ENCODE assay signal across 9 mouse cellular contexts in the genomic region with DNA sequence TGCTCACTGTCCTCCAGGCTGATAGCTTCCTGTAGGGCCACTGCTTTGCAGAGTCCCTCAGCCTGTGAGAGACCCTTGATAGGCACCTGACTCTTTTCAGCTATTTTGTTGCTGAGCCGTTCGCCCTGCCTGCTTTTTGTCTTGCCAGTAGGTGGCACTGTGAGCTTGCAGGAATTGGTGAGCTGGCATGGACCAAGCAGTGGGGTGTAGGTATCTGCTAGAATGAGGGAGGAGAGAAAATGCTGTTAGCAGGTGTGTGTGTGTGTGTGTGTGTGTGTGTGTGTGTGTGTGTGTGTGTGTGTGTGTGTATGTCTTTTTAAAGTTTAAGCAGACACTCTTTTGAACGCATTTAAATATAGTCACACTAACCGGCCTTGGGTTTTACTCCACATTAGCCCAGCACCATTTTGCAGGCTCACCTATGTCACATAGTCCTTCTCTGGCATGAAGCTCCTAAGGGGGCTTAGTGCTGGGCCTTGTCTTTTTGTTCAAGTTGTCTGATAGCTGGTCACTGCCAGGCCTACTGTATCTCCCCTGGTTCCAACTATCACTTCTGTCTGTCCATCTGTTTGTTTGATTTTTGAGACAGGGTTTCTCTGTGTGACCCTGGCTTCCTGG. TPM values are rescaled to one million over a fixed set of nuclear protein-coding genes. Genes with fewer than 3 reads are reported as not detected.
DNase-seq lines count a peak whose midpoint lies in the region; ATAC-seq and TF ChIP-seq lines count a peak whose summit lies in the region.
"Had no signal": no experiment of that assay in that cellular context is flagged by ENCODE, and none has a peak within 500 bp of the region (broad histone marks: within the 10 kb centered on the region; RNA-seq: fewer than 3 reads in every experiment).

No protein-coding gene starts in this region.

- H3K4me3 ChIP-seq in kidney, embryonic 15.5 days (replicated peaks): no peak overlapping the region
- H3K4me3 ChIP-seq in limb, embryonic 14.5 days (replicated peaks; ENCODE audit: low read length): no peak overlapping the region
- H3K4me3 ChIP-seq in neural tube, embryonic 11.5 days (ENCODE audit: low read depth, low read length): no peak overlapping the region
- no peak overlapping the region for H3K4me3 ChIP-seq in stomach, embryonic 14.5 days (ENCODE audit: low read depth, low read length)
- H3K4me3 ChIP-seq: embryonic facial prominence, embryonic 12.5 days had no signal

- no peaks in the 10 kb centered on the region for H3K36me3 ChIP-seq in kidney, embryonic 15.5 days
- H3K36me3 ChIP-seq in limb, embryonic 14.5 days (ENCODE audit: control insufficient read depth, insufficient read depth, low read length): no peaks in the 10 kb centered on the region
- no peaks in the 10 kb centered on the region for H3K36me3 ChIP-seq in neural tube, embryonic 11.5 days (ENCODE audit: control insufficient read depth, insufficient read depth, low read length)
- H3K36me3 ChIP-seq in stomach, embryonic 14.5 days (ENCODE audit: control insufficient read depth, insufficient read depth, low read length): no peaks in the 10 kb centered on the region
- H3K36me3 ChIP-seq: embryonic facial prominence, embryonic 12.5 days had no signal

- no peak overlapping the region for H3K27ac ChIP-seq in kidney, embryonic 15.5 days
- no peak overlapping the region for H3K27ac ChIP-seq in limb, embryonic 14.5 days (replicated peaks; ENCODE audit: low read depth, low read length)
- no peak overlapping the region for H3K27ac ChIP-seq in neural tube, embryonic 11.5 days (ENCODE audit: low read depth, low read length)
- H3K27ac ChIP-seq in stomach, embryonic 14.5 days (ENCODE audit: low read length): no peak overlapping the region
- H3K27ac ChIP-seq: embryonic facial prominence, embryonic 12.5 days had no signal

- H3K9ac ChIP-seq in kidney, embryonic 15.5 days: no peak overlapping the region
- H3K9ac ChIP-seq in limb, embryonic 14.5 days (ENCODE audit: low read depth, low read length, severe bottlenecking): no peak overlapping the region
- H3K9ac ChIP-seq in neural tube, embryonic 11.5 days (ENCODE audit: low read length): no peak overlapping the region
- H3K9ac ChIP-seq in stomach, embryonic 14.5 days (replicated peaks; ENCODE audit: low read depth, low read length): no peak overlapping the region
- H3K9ac ChIP-seq: embryonic facial prominence, embryonic 12.5 days had no signal

- peak; percentile 18; the same call in 1 of the 2 replicates for TF ChIP-seq POLR2A in limb, embryonic 14.5 days (IDR thresholded peaks at IDR 0.05; ENCODE audit: borderline replicate concordance, extremely low read depth, insufficient read depth, insufficient read length)

- ATAC-seq in kidney, embryonic 15.5 days (replicated peaks; ENCODE audit: low FRiP score): peak; percentile 56
- peak; percentile 82 for ATAC-seq in limb, embryonic 14.5 days (ENCODE audit: low FRiP score, low read depth)
- no peak for ATAC-seq in neural tube, embryonic 11.5 days (ENCODE audit: insufficient read depth, low FRiP score, low TSS enrichment)
- ATAC-seq in stomach, embryonic 14.5 days (ENCODE audit: insufficient number of reproducible peaks, insufficient read depth, low FRiP score, low read depth): peak; percentile 53; the same call in 1 of the 2 replicates

- H3K27me3 ChIP-seq in kidney, embryonic 15.5 days: peaks cover 29% of the 10 kb centered on the region
- H3K27me3 ChIP-seq in limb, embryonic 14.5 days (ENCODE audit: control insufficient read depth, insufficient read depth, low read length): peaks cover 3% of the 10 kb centered on the region; the same call in 1 of the 2 replicates
- no peaks in the 10 kb centered on the region for H3K27me3 ChIP-seq in neural tube, embryonic 11.5 days (ENCODE audit: control insufficient read depth, insufficient read depth, low read length)
- H3K27me3 ChIP-seq in stomach, embryonic 14.5 days (ENCODE audit: control insufficient read depth, insufficient read depth, low read length): no peaks in the 10 kb centered on the region

- H3K4me2 ChIP-seq in kidney, embryonic 15.5 days: no peak overlapping the region
- H3K4me2 ChIP-seq in limb, embryonic 14.5 days (replicated peaks; ENCODE audit: low read depth, low read length, severe bottlenecking): no peak overlapping the region
- no peak overlapping the region for H3K4me2 ChIP-seq in neural tube, embryonic 11.5 days (ENCODE audit: low read depth)
- no peak overlapping the region for H3K4me2 ChIP-seq in stomach, embryonic 14.5 days (replicated peaks; ENCODE audit: low read depth, low read length)
- H3K4me2 ChIP-seq: embryonic facial prominence, embryonic 12.5 days had no signal

- DNase-seq in 416B (ENCODE audit: low read depth): peak; percentile 71
- DNase-seq in adrenal gland, adult 18-20 months (ENCODE audit: low spot score in 2 of 2): peak; percentile 75 to 78
- peak; percentile 86 for DNase-seq in embryo, embryonic 10.5 days (ENCODE audit: low spot score)
- DNase-seq in gastrocnemius, postnatal 4 days (ENCODE audit: low spot score in 2 of 2): peak; percentile 37 to 71
- peak; percentile 44 for DNase-seq in limb, embryonic 14.5 days (ENCODE audit: low spot score)
- peak; percentile 71 for DNase-seq in neural tube, embryonic 11.5 days (ENCODE audit: low spot score)

- no peaks in the 10 kb centered on the region for H3K9me3 ChIP-seq in kidney, embryonic 15.5 days (replicated peaks)
- H3K9me3 ChIP-seq in limb, embryonic 14.5 days (ENCODE audit: control insufficient read depth, low read length): no peaks in the 10 kb centered on the region
- no peaks in the 10 kb centered on the region for H3K9me3 ChIP-seq in neural tube, embryonic 11.5 days (ENCODE audit: control insufficient read depth, low read length)
- no peaks in the 10 kb centered on the region for H3K9me3 ChIP-seq in stomach, embryonic 14.5 days (ENCODE audit: control insufficient read depth, low read depth, low read length)
- H3K9me3 ChIP-seq: embryonic facial prominence, embryonic 12.5 days had no signal

- 0 out of 2 replicates have a peak, but pooled peaks cover 3% of the 10 kb centered on the region for H3K4me1 ChIP-seq in kidney, embryonic 15.5 days
- H3K4me1 ChIP-seq in limb, embryonic 14.5 days (ENCODE audit: control insufficient read depth, insufficient read depth, low read length): no peaks in the 10 kb centered on the region
- H3K4me1 ChIP-seq in neural tube, embryonic 11.5 days (ENCODE audit: control insufficient read depth, insufficient read depth, low read length): no peaks in the 10 kb centered on the region
- H3K4me1 ChIP-seq in stomach, embryonic 14.5 days (ENCODE audit: control insufficient read depth, insufficient read depth, low read length): no peaks in the 10 kb centered on the region
- H3K4me1 ChIP-seq: embryonic facial prominence, embryonic 12.5 days had no signal

- 29% methylated on average over 4 of the region's 4 CpGs for WGBS in kidney, embryonic 15.5 days
- WGBS in limb, embryonic 14.5 days: 27% methylated on average over 4 of the region's 4 CpGs
- WGBS in neural tube, embryonic 11.5 days: 27% methylated on average over 4 of the region's 4 CpGs
- 16% methylated on average over 4 of the region's 4 CpGs for WGBS in stomach, embryonic 14.5 days

RNA-seq across cellular contexts. Expression of a gene that starts 3.4 kb away (rescaled TPM):
- not detected for total RNA-seq in adrenal gland, adult 18-20 months (2021)
- total RNA-seq in gastrocnemius, postnatal 4 days (2021): not detected
- polyA plus RNA-seq in kidney, embryonic 15.5 days (2015; fragmentation: Nextera tagmentation; extraction: Ambion mirVana): 0.01 and 0.03 TPM in 2 replicates
- 0.03 and 0.04 TPM in 2 replicates for polyA plus RNA-seq in limb, embryonic 14.5 days (2012; rRNA removed)
- polyA plus RNA-seq in limb, embryonic 14.5 days (2014; fragmentation: Nextera tagmentation; extraction: Ambion mirVana): 0.01 TPM in 1 of 2 replicates, not detected in the other
- polyA plus RNA-seq in neural tube, embryonic 11.5 days (2014; fragmentation: Nextera tagmentation; extraction: Ambion mirVana): not detected in 2 replicates
- polyA plus RNA-seq in stomach, embryonic 14.5 days (2014; fragmentation: Nextera tagmentation; extraction: Ambion mirVana): 0.06 and 0.10 TPM in 2 replicates

RNA-seq across cellular contexts. Expression of a gene that starts 51.6 kb away (rescaled TPM):
- under 1 TPM; 0.20 to 0.35 TPM for total RNA-seq in adrenal gland, adult 18-20 months (2021)
- total RNA-seq in gastrocnemius, postnatal 4 days (2021): under 1 TPM; 0.25 to 0.31 TPM
- polyA plus RNA-seq in kidney, embryonic 15.5 days (2015; fragmentation: Nextera tagmentation; extraction: Ambion mirVana): 0.08 TPM in 1 of 2 replicates, not detected in the other
- 0.14 and 0.22 TPM in 2 replicates for polyA plus RNA-seq in limb, embryonic 14.5 days (2012; rRNA removed)
- 0.07 TPM in 1 of 2 replicates, not detected in the other for polyA plus RNA-seq in limb, embryonic 14.5 days (2014; fragmentation: Nextera tagmentation; extraction: Ambion mirVana)
- polyA plus RNA-seq in neural tube, embryonic 11.5 days (2014; fragmentation: Nextera tagmentation; extraction: Ambion mirVana): not detected in 2 replicates
- polyA plus RNA-seq in stomach, embryonic 14.5 days (2014; fragmentation: Nextera tagmentation; extraction: Ambion mirVana): 0.13 TPM in 1 of 2 replicates, not detected in the other
- polyA plus RNA-seq: embryonic facial prominence, embryonic 12.5 days had no signal
